Mouse (Mus musculus): ENCODE data around the gene Gucy2g. TPM values are rescaled to one million over a fixed set of nuclear protein-coding genes. Genes with fewer than 3 reads are reported as not detected.

Gucy2g gene
- 3.9 TPM for polyA plus RNA-seq (2015; fragmentation: Illumina TruSeq; extraction: RNeasy Lipid Tissue Mini Kit (QIAGEN cat#74804); ENCODE audit: low read depth, low replicate concordance)

DNA sequence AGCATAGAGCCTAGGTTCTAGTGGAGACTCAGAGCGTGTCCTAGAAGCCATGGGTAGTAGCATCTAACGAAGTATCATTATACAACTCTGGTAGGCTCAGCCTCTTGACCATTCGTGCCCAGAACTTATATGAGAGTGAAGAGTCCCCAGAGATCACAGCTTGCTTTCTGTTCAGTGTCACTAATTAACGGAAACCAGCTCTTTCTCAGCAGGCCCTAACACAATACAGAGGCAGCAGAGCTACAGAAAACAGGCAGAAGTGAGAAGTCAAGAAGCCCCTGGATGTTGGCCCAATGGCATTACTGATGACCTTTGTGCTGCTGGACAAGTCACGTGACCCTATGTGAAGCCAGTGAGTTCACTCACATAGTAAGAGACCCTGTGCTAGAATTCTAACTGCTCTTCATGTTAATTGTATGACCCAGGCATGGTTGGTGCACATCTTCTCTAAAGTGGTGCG lies at the start of gene Gucy2g:
TSS of gene Gucy2g (minus strand) at position 51 of the 460 bp plus-strand sequence.

DNA sequence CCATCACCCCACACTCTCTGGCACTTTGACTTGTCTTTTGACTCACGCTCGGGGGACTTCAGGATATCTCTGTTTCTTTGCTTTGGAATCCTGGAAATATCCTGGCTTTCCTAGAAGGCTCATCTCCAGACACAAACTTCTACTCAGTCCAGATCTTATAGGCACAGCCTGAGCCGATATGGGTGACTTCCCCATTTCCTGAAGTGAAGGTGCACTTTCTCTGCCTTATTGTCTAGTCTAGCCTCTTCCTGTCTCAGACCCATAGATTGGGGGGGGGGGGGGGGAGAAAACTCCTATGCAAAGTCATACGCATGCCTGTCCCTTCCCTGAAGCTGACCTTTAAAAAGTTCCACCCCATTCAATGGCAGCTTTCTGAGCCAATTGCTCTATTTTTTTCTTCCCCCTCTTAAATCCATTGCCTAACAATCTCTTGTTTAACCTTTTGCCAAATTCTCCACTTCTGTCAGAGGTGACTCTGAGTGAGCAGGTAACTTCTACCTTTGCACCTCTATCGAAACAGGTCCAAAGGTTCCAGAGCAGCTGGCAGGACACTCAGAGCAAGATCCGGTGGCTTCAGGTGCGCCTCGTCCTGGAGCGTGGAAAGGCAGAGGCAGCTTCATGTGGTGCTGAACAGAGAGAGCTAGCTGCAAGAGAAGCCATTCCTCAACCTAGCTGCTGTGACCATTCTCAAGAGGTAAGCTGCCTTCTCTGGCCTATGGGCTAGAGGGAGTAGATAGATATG lies 10.5 kb upstream of the Gucy2g start, which contains the start of gene Acsl5:
TSS of gene Acsl5 (plus strand) at position 556 of the 742 bp plus-strand sequence.

DNA sequence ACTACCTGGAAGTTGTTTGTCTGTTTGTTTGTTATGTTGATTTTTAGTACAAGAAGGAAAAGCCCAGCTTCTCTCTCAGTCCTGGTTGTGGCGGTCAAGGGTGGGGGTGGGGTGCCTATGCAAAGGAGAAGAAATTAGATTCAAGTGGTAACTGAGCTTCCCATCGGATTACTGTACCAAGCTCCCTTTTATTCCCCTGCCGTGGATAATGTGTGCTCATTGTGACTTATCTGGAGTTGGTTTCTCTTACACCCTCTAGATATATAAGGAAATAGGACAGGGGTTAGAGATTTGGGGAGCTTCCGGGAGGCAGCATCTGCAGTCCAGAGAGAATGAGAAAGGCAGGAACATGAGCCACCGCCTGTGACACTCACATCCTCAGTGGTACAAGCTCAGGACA lies 60.6 kb downstream of the Gucy2g start, which contains the start of gene Tectb:
TSS of gene Tectb (plus strand) at position 301 of the 400 bp plus-strand sequence.

Other genes with a start within 250 kb of the Gucy2g start
- gene Gpam, start 114.0 kb downstream of the Gucy2g start, polyA plus RNA-seq (2015; fragmentation: Illumina TruSeq; extraction: RNeasy Lipid Tissue Mini Kit (QIAGEN cat#74804); ENCODE audit: low read depth, low replicate concordance) = 34.4 TPM
- not detected for gene Tectb, start 60.5 kb downstream of the Gucy2g start, polyA plus RNA-seq (2015; fragmentation: Illumina TruSeq; extraction: RNeasy Lipid Tissue Mini Kit (QIAGEN cat#74804); ENCODE audit: low read depth, low replicate concordance)
- gene Acsl5, start 10.7 kb upstream of the Gucy2g start, polyA plus RNA-seq (2015; fragmentation: Illumina TruSeq; extraction: RNeasy Lipid Tissue Mini Kit (QIAGEN cat#74804); ENCODE audit: low read depth, low replicate concordance) = 41.8 TPM
- gene Zdhhc6, start 74.8 kb upstream of the Gucy2g start, polyA plus RNA-seq (2015; fragmentation: Illumina TruSeq; extraction: RNeasy Lipid Tissue Mini Kit (QIAGEN cat#74804); ENCODE audit: low read depth, low replicate concordance) = 28.4 TPM
- gene Vti1a, start 75.1 kb upstream of the Gucy2g start, polyA plus RNA-seq (2015; fragmentation: Illumina TruSeq; extraction: RNeasy Lipid Tissue Mini Kit (QIAGEN cat#74804); ENCODE audit: low read depth, low replicate concordance) = 43.1 TPM

Measured in brain, adult 10 weeks (tissue).